Mouse (Mus musculus) left cerebral cortex, adult 6 months (tissue): Measurements from ENCODE around the gene Olfr727. TPM values are rescaled to one million over a fixed set of nuclear protein-coding genes. Genes with fewer than 3 reads are reported as not detected.

ENCODE experiments used
- long read RNA-seq, 2 experiments: library from polyadenylated mRNA; unstranded; transcript quantifications; one replicate each; pipeline ENCODE4 v2.0.0; 2019 to 2020
- polyA plus RNA-seq: library from polyadenylated mRNA; unstranded; fragments of <200 nt; fragmentation: Nextera tagmentation; gene quantifications from 2 replicates; pipeline ENCODE4 v1.2.3, GENCODE M21; 2021

Olfr727 gene
- not detected in 2 replicates for polyA plus RNA-seq
- long read RNA-seq, experiment 1: 0 reads
- long read RNA-seq, experiment 2: 0 reads

DNA sequence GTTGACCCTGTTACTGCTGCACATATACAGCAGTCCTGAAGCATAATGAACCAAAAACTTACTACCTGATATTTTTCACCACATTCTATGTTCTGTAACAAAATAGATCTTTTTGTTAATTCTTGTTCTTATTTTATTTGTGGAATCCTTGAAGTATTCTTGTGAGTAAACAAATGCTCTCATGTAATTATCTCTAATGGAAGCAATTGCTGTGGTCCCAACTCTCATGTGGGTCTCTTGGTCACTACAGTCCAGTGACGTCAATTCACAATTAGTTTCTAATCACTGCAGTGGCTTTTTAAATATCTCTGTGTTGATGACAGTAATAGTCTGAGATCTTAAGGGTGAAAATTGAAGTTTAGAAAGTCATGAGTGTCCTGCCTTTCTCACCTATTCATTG is at the start of gene Olfr727:
TSS of gene Olfr727 (plus strand) at position 301 of the 400 bp plus-strand sequence.

DNA sequence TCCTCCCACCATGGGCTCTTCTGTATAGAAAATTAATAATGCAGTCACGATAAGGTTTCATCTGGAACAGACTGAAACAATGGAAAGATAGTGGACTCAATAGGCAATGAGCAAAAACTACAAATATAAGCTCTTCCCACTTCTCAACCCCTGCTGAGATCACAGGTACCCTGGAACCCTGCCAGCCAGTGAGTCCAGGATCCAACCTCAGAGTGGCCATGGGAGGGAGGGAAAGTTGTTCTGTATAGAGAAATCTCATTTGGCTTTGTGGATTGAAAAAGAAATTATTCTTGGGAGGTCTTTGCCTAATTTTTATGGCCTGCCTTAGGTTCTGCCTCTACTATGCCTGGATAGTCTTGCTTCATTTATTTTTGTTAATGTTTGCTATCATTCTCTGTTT is 32.1 kb upstream of the Olfr727 start, which contains the start of gene Olfr726:
TSS of gene Olfr726 (minus strand) at position 101 of the 400 bp plus-strand sequence.

DNA sequence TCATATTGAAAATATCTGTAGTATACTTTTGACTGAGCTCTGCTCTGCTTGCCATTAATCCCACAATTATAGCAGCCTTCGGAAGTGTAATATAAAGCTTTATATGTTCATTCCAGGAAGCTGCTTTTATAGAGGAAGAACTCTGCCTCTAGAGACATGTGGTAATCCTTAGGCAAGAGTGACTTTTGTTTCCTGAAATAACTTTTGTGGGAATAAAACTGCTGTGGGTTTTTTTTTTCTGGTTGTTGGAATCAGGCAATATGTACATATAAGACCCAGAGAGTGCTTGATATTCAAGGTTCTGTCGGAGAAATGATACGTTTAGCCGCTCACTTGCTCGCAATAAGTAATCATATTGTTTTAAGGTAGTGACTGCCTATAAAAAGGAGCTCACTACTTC is 19.6 kb downstream of the Olfr727 start, which contains the start of gene Olfr728:
TSS of gene Olfr728 (minus strand) at position 101 of the 400 bp plus-strand sequence.

DNA sequence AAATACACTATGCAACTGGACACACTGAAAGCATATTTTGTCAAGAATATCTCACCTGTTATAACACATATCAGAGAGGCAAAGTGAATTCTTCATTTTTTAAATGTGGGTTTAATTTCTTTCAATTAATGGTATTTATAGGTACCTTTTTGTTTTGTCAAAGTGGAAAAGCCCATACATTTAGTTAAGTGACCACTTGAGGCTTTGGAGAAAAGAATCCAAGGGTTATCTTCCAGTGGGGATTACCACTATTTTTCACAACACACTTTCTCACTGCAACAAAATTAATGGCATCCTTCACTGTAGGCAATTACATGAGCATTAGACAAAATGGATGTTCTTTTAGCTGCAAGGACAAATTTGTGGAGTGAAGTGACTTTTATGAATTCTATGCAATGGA is 29.8 kb downstream of the Olfr727 start, which contains the start of gene Olfr729:
TSS of gene Olfr729 (minus strand) at position 101 of the 400 bp plus-strand sequence.

Other genes with a start within 250 kb of the Olfr727 start
- not detected in 2 replicates for gene Olfr722, start 221.2 kb upstream of the Olfr727 start, polyA plus RNA-seq
- gene Olfr723, start 191.4 kb upstream of the Olfr727 start, polyA plus RNA-seq: not detected in 2 replicates
- gene Olfr724, start 159.9 kb upstream of the Olfr727 start, polyA plus RNA-seq: not detected in 2 replicates
- gene Olfr725, start 82.8 kb upstream of the Olfr727 start, polyA plus RNA-seq: not detected in 2 replicates
- not detected in 2 replicates for gene Olfr726, start 32.2 kb upstream of the Olfr727 start, polyA plus RNA-seq
- not detected in 2 replicates for gene Olfr728, start 19.5 kb downstream of the Olfr727 start, polyA plus RNA-seq
- not detected in 2 replicates for gene Olfr729, start 29.7 kb downstream of the Olfr727 start, polyA plus RNA-seq
- gene Olfr730, start 65.0 kb downstream of the Olfr727 start, polyA plus RNA-seq: not detected in 2 replicates
- gene Olfr731, start 118.7 kb downstream of the Olfr727 start, polyA plus RNA-seq: not detected in 2 replicates
- gene Olfr732, start 161.0 kb downstream of the Olfr727 start, polyA plus RNA-seq: not detected in 2 replicates
- gene Olfr733, start 178.3 kb downstream of the Olfr727 start, polyA plus RNA-seq: not detected in 2 replicates
- gene Olfr734, start 203.6 kb downstream of the Olfr727 start, polyA plus RNA-seq: not detected in 2 replicates
- not detected in 2 replicates for gene Olfr735, start 225.7 kb downstream of the Olfr727 start, polyA plus RNA-seq
- not detected in 2 replicates for gene Tlr11, start 234.7 kb downstream of the Olfr727 start, polyA plus RNA-seq